Mouse (Mus musculus) bone marrow macrophage, adult 2 months (primary cell): Measurements from ENCODE around the gene Grm4. TPM values are rescaled to one million over a fixed set of nuclear protein-coding genes. Genes with fewer than 3 reads are reported as not detected.

ENCODE experiments used
- H3K27ac ChIP-seq: 2 replicates; pipeline ENCODE4 v1.5.1; 2012; ENCODE audit warnings: low read depth, low read length; ENCODE audit not compliant: insufficient read depth
- H3K4me1 ChIP-seq: 2 replicates; pipeline ENCODE4 v1.6.1; 2012; ENCODE audit warnings: low read length; ENCODE audit not compliant: control insufficient read depth, insufficient read depth
- H3K4me3 ChIP-seq: 2 replicates; pipeline ENCODE4 v1.5.1; 2012; ENCODE audit warnings: mild to moderate bottlenecking, low read length, moderate library complexity; ENCODE audit not compliant: insufficient read depth
- CTCF ChIP-seq: IDR thresholded peaks from 2 replicates; pipeline ENCODE4 v1.5.1; 2012; ENCODE audit warnings: low read depth, mild to moderate bottlenecking, low read length, moderate library complexity
- POLR2A ChIP-seq: IDR thresholded peaks from 2 replicates; pipeline ENCODE4 v1.6.1; 2012; ENCODE audit warnings: mild to moderate bottlenecking, low read depth, low read length, borderline replicate concordance
- polyA plus RNA-seq: library from polyadenylated mRNA; stranded (reverse); fragments of >200 nt; gene quantifications from 2 replicates; pipeline ENCODE4 v1.2.4, GENCODE M21; 2012; ENCODE audit not compliant: missing spikeins, insufficient read depth, insufficient read length

Grm4 gene
- polyA plus RNA-seq, 1 experiment = not detected

- no peak for TF ChIP-seq POLR2A
- TF ChIP-seq CTCF = no peak
Measured at GRCm38 (mm10) chr17:27454396-27454795, 66.8 kb downstream of the Grm4 start.

GRCm38 (mm10) chr17:27453045-27453444, 68.2 kb downstream of the Grm4 start:
- TF ChIP-seq CTCF (no peak), POLR2A (no peak)
- no peak overlapping the region for H3K4me3 ChIP-seq
- H3K27ac ChIP-seq = no peak overlapping the region

More at GRCm38 (mm10) chr17:27454396-27454795, 66.8 kb downstream of the Grm4 start:
- Histone ChIP-seq H3K4me3 (no peak overlapping the region), H3K27ac (no peak overlapping the region), H3K4me1 (no peaks in the 10 kb centered on the region)

GRCm38 (mm10) chr17:27451787-27452186, 69.4 kb downstream of the Grm4 start:
- no peak overlapping the region for H3K4me3 ChIP-seq
- TF ChIP-seq POLR2A (no peak), CTCF (peak; percentile 15; the same call in 1 of the 2 replicates)

More at GRCm38 (mm10) chr17:27453045-27453444, 68.2 kb downstream of the Grm4 start:
- H3K4me1 ChIP-seq = no peaks in the 10 kb centered on the region

GRCm38 (mm10) chr17:27451216-27451615, 70.0 kb downstream of the Grm4 start:
- no peak overlapping the region for H3K27ac ChIP-seq
- H3K4me1 ChIP-seq = no peaks in the 10 kb centered on the region
- H3K4me3 ChIP-seq = no peak overlapping the region
- TF ChIP-seq POLR2A (no peak), CTCF (no peak)

More at GRCm38 (mm10) chr17:27451787-27452186, 69.4 kb downstream of the Grm4 start:
- H3K27ac ChIP-seq = no peak overlapping the region
- no peaks in the 10 kb centered on the region for H3K4me1 ChIP-seq

GRCm38 (mm10) chr17:27449757-27450330, 71.4 kb downstream of the Grm4 start:
- no peak overlapping the region for H3K4me3 ChIP-seq
- H3K4me1 ChIP-seq = no peaks in the 10 kb centered on the region
- TF ChIP-seq CTCF (no peak), POLR2A (no peak)
- no peak overlapping the region for H3K27ac ChIP-seq

GRCm38 (mm10) chr17:27448749-27449148, 72.5 kb downstream of the Grm4 start:
- TF ChIP-seq CTCF (no peak), POLR2A (no peak)
- H3K4me3 ChIP-seq = no peak overlapping the region
- H3K4me1 ChIP-seq = no peaks in the 10 kb centered on the region
- H3K27ac ChIP-seq = no peak overlapping the region

- no peaks in the 10 kb centered on the region for H3K4me1 ChIP-seq
- no peak for TF ChIP-seq CTCF
- TF ChIP-seq POLR2A = no peak
- no peak overlapping the region for H3K4me3 ChIP-seq
- H3K27ac ChIP-seq = no peak overlapping the region
Measured at GRCm38 (mm10) chr17:27445364-27446075, 75.7 kb downstream of the Grm4 start.

- H3K27ac ChIP-seq = no peak overlapping the region
- no peak overlapping the region for H3K4me3 ChIP-seq
- H3K4me1 ChIP-seq = no peaks in the 10 kb centered on the region
- TF ChIP-seq POLR2A (no peak), CTCF (no peak)
Measured at GRCm38 (mm10) chr17:27442538-27443113, 78.6 kb downstream of the Grm4 start.

- no peak overlapping the region for H3K4me3 ChIP-seq
- no peak overlapping the region for H3K27ac ChIP-seq
- TF ChIP-seq POLR2A (no peak), CTCF (no peak)
- no peaks in the 10 kb centered on the region for H3K4me1 ChIP-seq
Measured at GRCm38 (mm10) chr17:27441778-27442177, 79.4 kb downstream of the Grm4 start.

GRCm38 (mm10) chr17:27435799-27436198, 85.4 kb downstream of the Grm4 start:
- Histone ChIP-seq H3K4me1 (no peaks in the 10 kb centered on the region), H3K4me3 (no peak overlapping the region), H3K27ac (no peak overlapping the region)
- TF ChIP-seq CTCF = no peak
- no peak for TF ChIP-seq POLR2A
